Mouse (Mus musculus) urinary bladder, postnatal 25 days (tissue): ENCODE measurements at regions not wholly inside any gene's neighbourhood (a gene's known extent, or its start where the extent isn't known, plus 50 kb on each side); places are given as distances from the start of the nearest gene placed in this dataset.
A peak's percentile ranks its signal among the peaks of the same experiment; 100 is the strongest.

Experiments
- DNase-seq: peaks from one replicate; pipeline ENCODE4 v3.0.0; 2022; ENCODE audit warnings: low spot score

DNA sequence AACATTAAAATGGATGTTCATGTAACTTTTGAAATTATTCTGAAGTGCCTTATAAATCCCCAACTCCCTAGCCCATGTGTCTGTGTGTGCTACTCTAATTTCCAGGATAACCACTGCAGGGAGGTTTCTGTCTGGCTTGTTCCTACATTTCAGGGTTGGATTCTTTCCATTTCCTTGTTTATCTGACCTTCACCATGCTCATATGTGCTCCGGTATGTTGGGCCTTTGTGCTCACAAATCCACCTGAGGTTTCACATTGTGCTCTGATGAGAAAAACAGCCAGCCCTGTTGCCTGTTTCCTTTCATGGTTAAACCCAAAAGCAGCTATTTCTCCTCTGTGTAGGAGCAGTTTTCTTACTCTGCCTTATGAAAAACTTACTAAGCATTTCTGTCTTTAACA is 684.9 kb upstream of the Kirrel3 start:
- no peak for DNase-seq

DNA sequence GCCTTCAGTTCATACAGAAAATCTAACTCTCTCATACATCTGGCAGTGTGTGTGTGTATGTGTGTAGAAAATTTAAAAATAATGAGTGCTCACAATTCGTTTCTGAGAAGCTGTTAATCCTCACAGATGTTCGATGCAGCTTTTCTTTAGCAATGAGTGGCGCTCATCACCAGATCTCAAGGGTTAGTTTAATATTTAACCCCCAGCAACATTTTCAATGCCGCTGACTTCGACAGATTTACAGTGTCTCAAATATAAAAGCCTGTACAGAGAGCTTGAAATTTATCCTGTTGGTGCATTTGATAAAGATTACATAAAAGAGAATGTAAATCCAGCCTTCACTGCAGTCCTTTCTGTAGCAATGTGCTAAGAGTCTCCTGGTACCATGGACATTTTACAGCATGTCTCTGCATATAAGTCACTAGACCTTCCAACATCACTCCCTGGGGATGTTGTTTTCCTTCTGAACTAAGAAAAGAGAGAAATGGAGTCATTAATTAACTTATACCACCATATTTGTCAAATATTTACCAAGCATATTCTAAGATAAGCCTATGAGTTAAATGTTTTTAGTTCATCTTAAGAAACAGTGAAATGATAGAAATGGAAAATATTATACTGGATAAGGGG is 670.8 kb upstream of the Kirrel3 start:
- DNase-seq = no peak

DNA sequence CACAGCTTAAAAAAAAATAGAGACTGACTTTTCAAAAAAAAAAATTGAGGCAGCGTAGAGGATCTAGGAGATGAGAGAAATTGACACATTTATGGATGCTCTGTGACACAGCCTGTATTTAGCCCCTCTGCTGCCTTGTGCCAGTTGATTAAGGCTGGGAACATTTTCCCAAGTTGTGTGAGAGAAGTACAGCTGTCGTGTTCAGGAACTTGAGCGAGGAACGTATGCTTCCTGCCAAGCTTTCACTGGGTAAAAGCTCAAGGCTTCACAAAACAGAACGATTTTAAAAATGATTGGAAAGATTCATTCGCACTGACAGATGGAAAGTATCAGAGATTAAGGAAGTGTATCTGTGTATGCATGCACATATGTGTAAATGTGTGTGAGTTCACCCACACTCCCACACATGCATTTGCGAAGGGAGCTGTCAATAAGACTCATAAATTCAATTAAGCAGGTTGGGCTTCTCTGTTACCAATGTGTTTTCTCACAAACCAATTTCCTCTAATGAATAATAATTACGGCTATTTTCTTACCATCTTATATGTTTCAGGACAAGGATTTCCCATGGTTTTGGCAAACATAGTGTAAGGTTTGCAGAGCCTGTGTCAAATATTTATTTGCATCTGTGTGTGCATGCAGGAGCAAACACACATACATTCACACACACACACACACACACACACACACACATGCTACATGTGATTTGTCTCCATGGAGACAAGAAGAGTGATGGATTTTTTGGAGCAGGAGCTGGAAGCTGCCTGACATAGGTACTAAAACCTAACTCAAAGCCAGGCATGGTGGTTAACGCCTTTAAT is 662.9 kb upstream of the Kirrel3 start:
- DNase-seq = no peak

DNA sequence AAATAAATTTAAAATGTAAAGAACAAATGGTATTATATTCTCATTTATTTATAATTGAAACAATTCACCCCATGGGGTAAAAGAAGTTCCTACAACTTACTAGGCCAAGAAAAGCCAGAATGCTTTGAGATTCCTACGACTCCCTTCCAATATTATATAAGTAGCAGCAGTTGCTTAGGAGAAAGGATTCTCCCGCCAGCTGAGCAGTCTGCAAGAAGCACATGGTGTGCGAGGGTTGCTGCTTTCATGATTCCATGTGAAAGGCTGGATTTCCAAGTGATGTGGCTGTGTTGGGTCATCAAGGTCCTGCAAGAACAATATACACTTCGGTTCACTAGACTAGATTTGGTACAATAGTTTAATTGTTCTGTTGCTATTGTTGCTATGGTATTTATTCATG is 659.6 kb upstream of the Kirrel3 start:
- DNase-seq = no peak

DNA sequence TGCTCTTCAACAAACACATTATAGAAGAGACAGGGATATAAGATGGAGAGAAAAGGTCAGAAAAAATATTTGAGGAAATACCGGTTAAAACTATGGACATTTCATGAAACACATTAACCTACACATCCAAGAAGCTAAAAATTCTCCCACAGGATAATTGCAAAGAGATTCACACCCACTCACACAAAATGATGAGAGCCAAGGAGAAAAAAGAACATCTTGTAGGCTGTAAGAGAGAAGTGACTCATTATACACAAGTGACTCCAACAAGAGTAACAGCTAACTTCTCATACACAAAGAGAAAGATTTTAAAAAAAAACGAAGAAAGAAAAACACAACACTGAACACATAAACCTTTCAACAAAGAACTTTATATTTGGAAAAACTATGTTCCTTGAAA is 658.3 kb upstream of the Kirrel3 start:
- DNase-seq = no peak

DNA sequence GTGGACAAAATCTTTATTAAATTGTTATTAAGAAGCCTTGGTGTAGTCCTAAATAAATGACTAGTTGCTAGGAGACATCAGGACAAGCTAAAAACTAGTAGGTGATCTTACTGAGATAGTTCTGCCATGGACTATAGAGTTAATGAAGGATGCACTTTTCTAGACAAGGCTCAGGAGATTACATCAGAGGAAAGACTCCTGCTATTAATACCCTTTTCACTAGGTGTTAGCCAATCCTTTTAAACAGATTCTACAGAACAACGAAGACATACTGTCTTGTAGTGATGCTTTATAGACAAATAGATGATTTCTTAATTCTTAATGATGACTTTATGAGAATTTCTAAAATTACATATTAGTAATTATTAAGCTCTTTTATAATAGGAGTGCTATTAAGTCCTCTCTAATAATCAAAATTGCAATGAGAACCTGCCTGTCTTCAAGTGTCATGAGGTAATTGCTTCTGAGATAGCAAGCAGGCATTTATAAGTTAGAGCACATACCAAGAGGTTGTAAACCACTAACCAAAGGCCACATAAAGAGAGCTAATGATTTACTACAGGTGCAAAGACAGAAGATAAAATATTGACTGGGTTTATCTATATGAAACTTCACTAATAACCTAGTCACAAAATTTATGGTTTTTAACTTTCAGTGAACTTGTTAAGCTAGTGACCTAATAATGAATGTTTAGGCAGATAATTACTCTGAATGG is 647.9 kb upstream of the Kirrel3 start:
- DNase-seq = no peak

DNA sequence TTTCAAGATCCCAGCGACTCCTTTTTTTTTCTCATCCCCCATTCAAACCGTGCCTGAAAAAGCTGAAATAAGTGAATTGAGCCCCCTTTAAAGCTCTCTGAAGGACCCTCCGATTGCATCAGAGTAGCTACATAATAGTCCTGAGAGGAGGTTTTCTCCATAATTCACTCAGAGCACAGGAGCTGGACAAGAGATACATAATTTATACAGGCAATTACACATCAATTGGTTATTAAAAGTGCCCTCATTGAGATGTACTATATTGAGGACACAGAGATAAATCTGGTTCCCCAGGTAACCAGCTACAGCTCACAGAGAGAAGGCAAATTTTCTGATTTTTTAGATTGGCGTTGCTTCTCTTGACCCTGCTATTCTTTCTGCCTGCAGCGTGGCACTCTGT is 636.1 kb upstream of the Kirrel3 start:
- DNase-seq = no peak

DNA sequence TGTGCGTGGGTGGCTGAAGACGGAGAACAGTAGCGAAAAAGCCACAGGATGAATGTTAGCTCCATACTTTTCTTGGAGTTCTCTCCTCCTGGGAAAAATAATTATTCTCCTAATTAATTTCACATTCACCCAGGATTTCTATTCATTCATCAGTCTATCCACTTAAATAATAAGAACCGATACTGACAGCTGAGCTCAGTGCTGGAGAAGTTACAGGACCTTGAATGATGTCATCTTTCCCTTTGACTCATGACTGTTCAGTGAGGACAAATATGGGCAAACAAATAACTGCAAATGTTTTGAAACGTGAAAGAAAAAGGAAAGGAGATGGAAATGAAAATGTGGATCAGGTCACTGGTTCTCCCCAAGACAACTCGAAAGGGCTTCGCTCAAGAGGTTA is 635.7 kb upstream of the Kirrel3 start:
- no peak for DNase-seq

DNA sequence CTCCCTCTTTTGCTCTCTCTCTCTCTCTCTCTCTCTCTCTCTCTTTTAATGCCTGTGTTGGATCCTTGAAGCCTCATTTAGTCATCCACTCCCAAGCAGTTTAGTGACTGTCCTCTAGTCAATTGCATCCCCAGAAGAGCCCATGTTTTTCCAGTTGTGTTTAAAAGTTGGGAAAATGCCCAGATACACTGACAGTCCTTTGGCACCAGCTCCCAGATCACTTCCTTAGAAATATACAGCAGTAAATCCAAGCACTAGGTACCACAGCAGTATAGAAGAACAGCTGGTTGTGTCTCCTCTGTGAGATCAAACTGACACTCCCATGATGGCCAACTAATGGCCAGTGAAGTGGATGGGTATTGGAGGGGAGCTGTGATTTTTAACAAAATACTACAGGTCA is 634.7 kb upstream of the Kirrel3 start:
- no peak for DNase-seq

DNA sequence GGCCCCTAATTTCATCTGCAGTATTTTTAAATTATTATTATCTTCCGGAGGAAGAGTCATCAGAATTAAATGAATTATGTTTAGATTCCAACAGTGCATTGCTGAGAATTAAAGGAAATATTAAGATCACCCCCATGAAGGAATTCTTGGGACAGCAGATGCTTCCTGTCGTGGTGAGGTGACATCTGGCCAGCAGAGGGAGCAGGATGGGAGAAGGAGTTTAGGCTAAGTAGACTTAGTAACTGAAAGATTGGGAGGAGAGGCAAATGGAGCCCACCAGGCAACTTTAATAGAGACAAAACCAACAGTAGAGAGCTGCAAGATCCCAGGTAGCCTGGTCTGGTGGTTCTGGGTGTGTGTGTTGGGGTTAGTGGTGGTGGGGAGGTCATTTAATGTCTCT is 629.5 kb upstream of the Kirrel3 start:
- DNase-seq = peak; percentile 5

DNA sequence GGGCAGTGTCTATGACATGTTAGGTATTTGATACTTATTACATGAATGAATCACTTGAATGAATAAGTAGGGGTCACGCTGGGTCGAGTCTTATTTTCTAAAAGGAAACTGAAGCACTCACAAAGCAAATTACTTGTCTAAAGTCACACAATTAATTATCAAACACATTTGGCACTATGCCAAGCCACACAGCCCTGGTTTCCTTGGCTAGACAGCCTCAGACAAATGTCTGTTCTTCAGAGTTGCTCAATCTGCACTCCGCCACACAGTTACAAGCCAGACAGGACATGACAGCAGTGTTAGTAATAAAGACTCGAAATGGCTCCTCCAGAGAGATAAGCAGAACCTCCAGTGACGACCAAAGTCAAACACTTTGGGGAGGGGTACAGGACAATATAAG is 627.2 kb upstream of the Kirrel3 start:
- DNase-seq = no peak

DNA sequence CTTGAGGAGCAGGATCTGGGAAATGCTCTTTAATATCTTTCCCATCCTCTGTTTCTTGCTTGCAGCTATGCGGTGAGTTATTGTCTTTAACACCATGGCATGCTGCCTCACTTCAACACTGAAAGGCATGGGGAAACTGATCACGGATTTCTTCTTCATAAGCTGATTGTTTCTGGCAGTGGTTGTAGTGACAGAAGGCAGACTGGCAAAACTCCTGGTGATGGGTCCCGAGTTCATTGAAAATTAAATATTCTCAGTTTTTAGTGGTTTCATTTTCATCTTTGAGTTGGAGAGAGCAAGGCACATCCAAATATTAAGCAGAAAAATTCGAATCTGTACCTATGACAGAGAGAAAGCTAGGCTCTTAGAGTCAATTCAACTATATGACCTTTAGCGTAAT is 617.0 kb upstream of the Kirrel3 start:
- DNase-seq = no peak

DNA sequence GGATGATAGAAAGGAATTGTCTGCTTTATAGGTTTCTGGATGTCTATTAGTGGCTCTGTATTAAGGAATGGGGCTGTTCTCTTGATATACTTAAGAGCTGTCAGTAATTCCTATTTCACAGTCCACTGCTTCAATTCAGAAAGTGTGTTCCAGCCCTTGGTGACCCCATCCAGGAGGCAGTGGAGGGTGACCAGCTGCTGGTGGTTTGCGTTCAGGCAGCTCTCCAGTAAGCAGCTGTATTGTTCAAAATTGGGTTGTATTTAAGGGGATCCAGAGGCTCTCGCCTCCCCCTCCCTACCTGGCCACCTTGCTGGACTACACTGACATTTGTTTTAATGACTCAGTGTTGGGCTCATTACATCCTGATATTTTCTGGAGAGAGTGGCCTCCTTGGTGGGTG is 598.4 kb upstream of the Kirrel3 start:
- DNase-seq = no peak

DNA sequence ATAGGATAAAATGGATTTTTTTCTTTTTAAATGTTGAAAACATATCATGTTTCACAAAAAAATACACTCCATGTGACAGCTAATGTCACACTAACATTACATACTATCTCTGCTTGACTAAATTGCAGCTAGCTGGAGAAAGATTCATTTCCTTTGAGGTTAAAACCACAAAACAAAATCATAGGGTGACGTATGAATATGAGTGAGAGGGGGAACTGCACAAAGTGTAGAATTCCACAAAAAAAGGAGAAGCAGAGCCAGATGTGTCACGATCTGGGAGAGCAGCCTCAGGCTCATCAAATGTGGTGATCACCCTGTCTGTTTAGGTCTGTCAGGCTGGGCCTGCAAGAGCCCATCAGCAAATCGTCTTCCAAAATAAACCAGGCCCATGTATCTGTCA is 593.7 kb upstream of the Kirrel3 start:
- no peak for DNase-seq

DNA sequence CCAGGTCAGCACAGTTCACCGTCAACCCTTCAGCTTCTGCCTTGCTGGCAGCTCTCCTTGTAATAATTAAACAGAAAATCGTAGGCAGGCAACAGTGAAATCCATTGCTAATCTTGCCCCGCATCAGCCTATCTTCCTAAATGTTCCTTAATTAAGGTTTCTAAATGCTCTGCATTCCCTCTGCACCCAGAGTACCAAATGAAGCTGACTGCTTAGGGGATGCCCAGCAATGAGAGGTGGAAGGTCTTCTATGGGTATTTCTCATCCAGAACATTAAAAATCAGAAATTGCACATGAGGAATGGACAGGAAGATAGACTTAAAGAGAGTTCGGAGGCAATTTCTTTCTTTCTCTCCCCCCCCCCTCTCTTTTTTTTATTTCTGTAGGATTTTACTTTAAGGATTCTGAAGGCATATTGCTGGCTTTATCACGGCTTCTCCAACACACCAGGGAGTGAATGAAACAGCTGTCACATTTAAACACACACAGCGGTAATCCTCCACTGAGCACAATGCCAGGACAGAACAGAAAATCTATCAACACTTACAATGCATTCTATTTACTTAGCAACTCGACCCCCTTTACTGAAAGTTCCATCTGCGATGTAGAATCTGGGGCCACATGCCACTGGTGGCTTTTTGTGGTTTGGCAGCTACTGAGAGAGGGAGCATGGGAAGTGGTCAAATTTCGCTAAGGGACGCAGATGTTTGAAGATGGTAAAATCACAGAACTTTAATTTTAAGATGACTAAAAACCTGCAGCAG is 584.2 kb upstream of the Kirrel3 start:
- DNase-seq = no peak

DNA sequence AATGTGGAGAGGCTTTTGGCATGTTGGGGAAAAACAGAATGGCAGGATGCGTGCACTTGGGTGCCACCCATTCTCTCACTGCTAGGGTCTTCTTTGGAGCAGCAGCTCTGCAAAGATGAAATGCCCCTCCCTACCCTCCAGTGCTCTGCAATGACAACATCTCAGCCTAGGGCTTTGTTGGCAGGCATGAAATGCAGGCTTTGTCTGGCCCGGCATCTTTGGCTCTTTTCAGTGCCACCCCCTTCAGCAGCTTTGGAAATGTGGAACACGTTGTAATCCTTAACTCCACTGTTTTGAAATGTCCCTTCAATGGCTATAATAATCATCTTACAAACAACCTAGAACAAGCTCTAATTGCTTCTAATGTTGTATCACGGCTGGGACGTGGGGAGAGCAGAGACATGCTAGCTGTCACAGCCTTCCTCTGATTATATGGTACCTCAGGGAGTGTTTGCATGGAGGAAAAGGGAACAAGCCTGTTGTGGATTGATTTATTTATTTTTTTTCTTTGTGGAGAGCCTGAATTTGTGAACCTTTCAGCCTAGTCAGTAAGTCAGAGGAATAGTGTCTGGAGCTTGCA is 581.6 kb upstream of the Kirrel3 start:
- no peak for DNase-seq

DNA sequence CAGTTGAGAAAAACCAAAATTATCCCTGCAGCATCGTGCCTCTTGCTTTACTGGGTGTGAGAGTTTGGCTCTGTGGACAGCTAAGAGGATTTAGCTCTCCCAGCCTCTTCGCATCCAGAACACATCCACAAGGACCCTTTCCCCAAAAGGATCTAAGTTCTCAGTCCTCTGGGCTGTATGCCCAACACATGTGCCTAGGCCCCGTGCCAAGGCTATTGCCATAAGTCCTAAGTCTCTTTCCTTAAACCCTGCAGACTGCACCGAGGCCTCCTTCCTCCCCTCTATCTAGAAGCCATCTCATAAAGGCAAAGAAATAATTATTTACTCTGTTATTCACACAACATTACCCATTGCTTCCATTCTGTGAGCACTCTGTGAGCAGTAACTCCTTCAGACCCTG is 570.8 kb upstream of the Kirrel3 start:
- no peak for DNase-seq

DNA sequence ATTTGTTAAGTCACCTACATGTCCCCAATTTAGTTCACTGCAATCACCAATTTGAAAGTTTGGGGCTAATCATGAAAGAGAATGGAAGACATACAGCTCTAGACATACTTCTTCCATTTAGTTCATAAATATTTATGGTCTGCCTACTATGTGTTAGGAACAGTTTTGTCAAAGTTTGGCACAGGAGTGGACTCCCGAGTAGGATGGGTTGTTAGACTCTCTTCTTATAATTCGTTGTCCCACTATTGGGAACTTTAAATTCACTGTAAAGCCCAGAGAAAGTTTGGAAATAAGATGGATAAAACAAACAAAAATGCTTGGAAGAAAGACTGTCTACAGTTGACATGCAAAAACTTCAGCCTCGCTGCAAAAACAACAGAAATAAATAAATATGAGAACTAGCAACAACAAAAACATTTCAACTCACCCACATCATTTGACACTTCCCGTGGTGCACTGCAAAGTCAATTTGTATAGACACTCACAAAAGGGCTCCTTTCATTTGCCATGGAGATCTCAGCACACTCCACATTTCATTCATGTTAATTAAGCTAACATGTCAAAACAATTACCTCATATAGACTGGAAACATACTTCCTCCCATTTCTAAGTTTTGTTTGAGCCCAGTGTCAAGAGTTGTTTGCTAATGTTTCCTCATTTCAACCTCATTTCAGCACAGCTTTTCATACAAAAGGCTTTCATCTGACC is 570.2 kb upstream of the Kirrel3 start:
- DNase-seq = no peak

DNA sequence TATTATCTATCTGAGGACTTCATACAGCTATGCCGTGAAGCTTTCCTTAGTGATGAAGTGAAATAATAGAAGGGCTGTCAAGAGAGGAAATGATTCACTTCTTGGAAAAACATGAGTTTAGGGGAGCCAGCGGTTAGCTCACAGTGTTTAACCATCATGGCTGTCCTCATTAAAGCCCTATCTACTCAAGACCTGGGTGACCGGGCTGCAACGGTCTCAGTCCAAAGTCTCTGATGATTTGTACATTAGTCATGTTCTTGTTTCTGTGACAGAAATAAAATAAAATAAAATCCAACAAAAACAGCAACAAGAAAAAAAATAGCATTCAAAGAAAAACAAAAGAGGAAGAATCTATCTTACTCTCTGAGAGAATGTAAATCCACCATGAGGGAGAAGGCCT is 555.4 kb upstream of the Kirrel3 start:
- DNase-seq = no peak

DNA sequence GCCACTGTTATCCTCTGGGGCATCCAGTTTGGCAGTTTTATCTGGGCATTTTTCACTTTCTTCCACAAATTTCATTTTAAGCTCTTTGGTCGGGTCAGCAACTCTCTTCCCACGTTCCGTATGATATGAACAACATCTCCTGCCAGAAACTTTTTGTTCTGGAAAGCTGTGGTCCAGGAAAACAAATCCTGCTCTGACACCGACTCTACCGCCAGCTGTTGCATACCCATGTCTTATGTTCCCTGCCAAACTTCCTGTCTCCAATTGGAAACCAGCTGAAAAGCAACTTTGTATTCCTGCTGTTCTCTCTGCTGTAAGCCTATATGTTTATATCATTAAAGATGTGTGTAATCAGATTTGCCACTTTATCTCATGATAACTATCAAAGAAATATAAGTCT is 551.6 kb upstream of the Kirrel3 start:
- no peak for DNase-seq

DNA sequence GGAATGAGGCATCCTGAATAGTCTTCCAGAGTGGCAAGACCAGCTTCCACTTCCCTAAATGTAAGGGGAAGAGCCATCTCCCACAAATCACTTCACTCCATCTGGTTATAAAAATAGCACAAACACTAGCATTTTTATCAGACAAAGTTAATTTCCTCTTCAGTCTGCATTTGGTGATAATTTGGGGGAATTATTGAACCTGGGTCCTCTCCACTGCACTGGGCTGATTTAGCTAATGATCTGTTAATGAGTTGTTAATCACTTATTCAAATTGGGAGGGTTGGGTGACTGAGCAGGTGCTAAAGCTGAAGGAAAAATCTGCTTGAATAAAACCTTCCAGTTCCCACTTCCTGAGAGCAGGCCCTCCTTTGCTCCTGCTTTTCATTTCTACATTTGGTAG is 531.4 kb upstream of the Kirrel3 start:
- DNase-seq = no peak
